In genomic region chr2:73047061-73047741, GRCm38 (mm10) we compare ENCODE assay signal across 8 mouse cellular contexts.
A peak's percentile ranks its signal among the peaks of the same experiment; 100 is the strongest.
DNase-seq lines count a peak whose midpoint lies in the region; ATAC-seq and TF ChIP-seq lines count a peak whose summit lies in the region.

No protein-coding gene starts in this region.

- peak overlapping the region; percentile 51 for H3K4me2 ChIP-seq in embryonic facial prominence, embryonic 13.5 days
- H3K4me2 ChIP-seq in liver, embryonic 14.5 days (ENCODE audit: low read depth) = no peak overlapping the region
- peak overlapping the region; percentile 28 for H3K4me2 ChIP-seq in stomach, embryonic 16.5 days (ENCODE audit: low read depth, low read length)

- H3K4me3 ChIP-seq in heart, embryonic 10.5 days = no peak overlapping the region
- peak overlapping the region; percentile 9; the same call in 1 of the 2 replicates for H3K4me3 ChIP-seq in embryonic facial prominence, embryonic 13.5 days
- H3K4me3 ChIP-seq in liver, embryonic 14.5 days (ENCODE audit: insufficient read depth in 1 of 2, low read depth in 2 of 2, low read length in 2 of 2) = no peak overlapping the region
- no peak overlapping the region for H3K4me3 ChIP-seq in stomach, embryonic 16.5 days (replicated peaks; ENCODE audit: low read length)

- peaks cover 25% of the 10 kb centered on the region for H3K4me1 ChIP-seq in heart, embryonic 10.5 days
- H3K4me1 ChIP-seq in embryonic facial prominence, embryonic 13.5 days = peaks cover 33% of the 10 kb centered on the region
- peaks cover 0 to 10% of the 10 kb centered on the region in 2 experiments; a peak in 2 of 4 replicates for H3K4me1 ChIP-seq in liver, embryonic 14.5 days (replicated peaks; ENCODE audit: control insufficient read depth in 2 of 2, insufficient read depth in 2 of 2, low read length in 1 of 2)
- peaks cover 4% of the 10 kb centered on the region; the same call in 1 of the 2 replicates for H3K4me1 ChIP-seq in stomach, embryonic 16.5 days (ENCODE audit: control insufficient read depth, insufficient read depth, low read length)

- peak; percentile 77 for ATAC-seq in embryonic facial prominence, embryonic 13.5 days (ENCODE audit: insufficient number of reproducible peaks, insufficient read depth, low FRiP score, low TSS enrichment, low read depth)
- ATAC-seq in liver, embryonic 14.5 days (ENCODE audit: insufficient read depth) = peak; percentile 37; the same call in 1 of the 2 replicates
- peak; percentile 92 for ATAC-seq in stomach, embryonic 16.5 days (ENCODE audit: insufficient read depth, low FRiP score)

- TF ChIP-seq EP300 in liver, embryonic 14.5 days (IDR thresholded peaks at IDR 0.05; ENCODE audit: low read depth) = no peak

- H3K9me3 ChIP-seq in heart, embryonic 10.5 days = no peaks in the 10 kb centered on the region
- no peaks in the 10 kb centered on the region for H3K9me3 ChIP-seq in embryonic facial prominence, embryonic 13.5 days
- no peaks in the 10 kb centered on the region for H3K9me3 ChIP-seq in liver, embryonic 14.5 days (ENCODE audit: control insufficient read depth, low read length)
- no peaks in the 10 kb centered on the region for H3K9me3 ChIP-seq in stomach, embryonic 16.5 days (replicated peaks; ENCODE audit: control insufficient read depth, low read length)

- H3K27ac ChIP-seq in heart, embryonic 10.5 days = no peak overlapping the region
- peak overlapping the region; percentile 95 for H3K27ac ChIP-seq in embryonic facial prominence, embryonic 13.5 days
- no peak overlapping the region for H3K27ac ChIP-seq in liver, embryonic 14.5 days
- H3K27ac ChIP-seq in stomach, embryonic 16.5 days (ENCODE audit: low read length) = peak overlapping the region; percentile 89

- H3K36me3 ChIP-seq in heart, embryonic 10.5 days = no peaks in the 10 kb centered on the region
- no peaks in the 10 kb centered on the region for H3K36me3 ChIP-seq in embryonic facial prominence, embryonic 13.5 days
- H3K36me3 ChIP-seq in liver, embryonic 14.5 days (replicated peaks; ENCODE audit: control insufficient read depth, insufficient read depth, low read depth) = no peaks in the 10 kb centered on the region
- H3K36me3 ChIP-seq in stomach, embryonic 16.5 days (ENCODE audit: control insufficient read depth, insufficient read depth, low read length) = no peaks in the 10 kb centered on the region

- DNase-seq in heart, adult 18-20 months = peak; percentile 89 to 92
- DNase-seq in heart, embryonic 10.5 days (ENCODE audit: low spot score) = no peak
- DNase-seq in heart, postnatal 4 days = peak; percentile 71
- DNase-seq in liver, embryonic 14.5 days (ENCODE audit: low read depth in 3 of 3, low spot score in 3 of 3) = no peak
- DNase-seq in thymus, postnatal 36 days = no peak
- DNase-seq in cerebellum, adult 11-12 months = no peak

- H3K27me3 ChIP-seq in heart, embryonic 10.5 days (ENCODE audit: insufficient read depth, poor library complexity, severe bottlenecking) = no peaks in the 10 kb centered on the region
- H3K27me3 ChIP-seq in embryonic facial prominence, embryonic 13.5 days = no peaks in the 10 kb centered on the region
- H3K27me3 ChIP-seq in liver, embryonic 14.5 days (ENCODE audit: control insufficient read depth, insufficient read depth, low read length) = no peaks in the 10 kb centered on the region; the same call in 1 of the 2 replicates
- no peaks in the 10 kb centered on the region for H3K27me3 ChIP-seq in stomach, embryonic 16.5 days (ENCODE audit: control insufficient read depth, insufficient read depth, low read length)

- peak overlapping the region; percentile 32; the same call in 1 of the 2 replicates for H3K9ac ChIP-seq in embryonic facial prominence, embryonic 13.5 days
- no peak overlapping the region for H3K9ac ChIP-seq in liver, embryonic 14.5 days (replicated peaks)
- 0 out of 2 replicates have a peak overlapping the region, but pooled peaks have one; percentile 35 for H3K9ac ChIP-seq in stomach, embryonic 16.5 days (ENCODE audit: low read length)

- TF ChIP-seq CTCF in liver, embryonic 14.5 days (IDR thresholded peaks at IDR 0.05; ENCODE audit: low read depth) = no peak

- WGBS in heart, embryonic 10.5 days = 71% methylated on average over 24 of the region's 24 CpGs
- 31% methylated on average over 24 of the region's 24 CpGs for WGBS in embryonic facial prominence, embryonic 13.5 days
- 70% methylated on average over 24 of the region's 24 CpGs for WGBS in liver, embryonic 14.5 days (ENCODE audit: insufficient replicate concordance)
- WGBS in stomach, embryonic 16.5 days = 50% methylated on average over 24 of the region's 24 CpGs

Comparison
In these comparisons a context has a peak if more than half of its experiments do, and no peak if none do; other contexts are left out.
1. DNase-seq: peak in heart, adult 18-20 months (2 of 2) and heart, postnatal 4 days (single experiment); none in heart, embryonic 10.5 days (single experiment), liver, embryonic 14.5 days (0 of 3), thymus, postnatal 36 days (0 of 2) and cerebellum, adult 11-12 months (single experiment).
2. H3K27ac ChIP-seq: peak in embryonic facial prominence, embryonic 13.5 days (single experiment) and stomach, embryonic 16.5 days (single experiment); none in heart, embryonic 10.5 days (single experiment) and liver, embryonic 14.5 days (single experiment).
3. ATAC-seq: peak in every context shown above with its lines; median percentile 92 in stomach, embryonic 16.5 days; 77 in embryonic facial prominence, embryonic 13.5 days; 37 in liver, embryonic 14.5 days.